Mouse (Mus musculus) lung, postnatal 0 days (tissue): ENCODE data around the gene Nckap5. TPM values are rescaled to one million over a fixed set of nuclear protein-coding genes. Genes with fewer than 3 reads are reported as not detected.

Source experiments
- ATAC-seq: fragments of 200-750 bp; cut with Nextera tagmentation; 2 replicates; pipeline ENCODE4 v1.8.0; 2017; ENCODE audit warnings: moderate library complexity
- DNase-seq: peaks from one replicate; pipeline ENCODE4 v3.0.0-alpha.2; 2016; ENCODE audit warnings: low spot score
- H3K27ac ChIP-seq: fragments of 300-500 bp; sonication (generic); 2 replicates; pipeline ENCODE4 v1.5.1; 2014; ENCODE audit warnings: antibody characterized with exemption, mild to moderate bottlenecking, low read length, mixed read lengths
- H3K27me3 ChIP-seq: fragments of 300-500 bp; sonication (generic); replicated peaks from 2 replicates; pipeline ENCODE4 v1.6.1; 2014; ENCODE audit warnings: low read length, mixed read lengths; ENCODE audit not compliant: insufficient read depth
- H3K36me3 ChIP-seq: fragments of 300-500 bp; sonication (generic); 2 replicates; pipeline ENCODE4 v1.6.1; 2014; ENCODE audit warnings: low read length, mixed read lengths; ENCODE audit not compliant: insufficient read depth
- H3K4me1 ChIP-seq: fragments of 300-500 bp; sonication (generic); 2 replicates; pipeline ENCODE4 v1.6.1; 2014; ENCODE audit warnings: antibody characterized with exemption, low read depth, low read length, mixed read lengths; ENCODE audit not compliant: insufficient read depth
- H3K4me2 ChIP-seq: fragments of 300-500 bp; sonication (generic); replicated peaks from 2 replicates; pipeline ENCODE4 v1.6.1; 2014; ENCODE audit warnings: low read depth, mild to moderate bottlenecking, low read length, moderate library complexity, mixed read lengths
- H3K4me3 ChIP-seq: fragments of 300-500 bp; sonication (generic); 2 replicates; pipeline ENCODE4 v1.5.1; 2014; ENCODE audit warnings: low read depth, low read length
- H3K9ac ChIP-seq: fragments of 300-500 bp; sonication (generic); replicated peaks from 2 replicates; pipeline ENCODE4 v1.6.1; 2014; ENCODE audit warnings: low read depth, mild to moderate bottlenecking
- H3K9me3 ChIP-seq: fragments of 300-500 bp; sonication (generic); 2 replicates; pipeline ENCODE4 v1.6.1; 2016; ENCODE audit warnings: low read length, mixed read lengths
- CTCF ChIP-seq: IDR thresholded peaks from 2 replicates; pipeline ENCODE4 v1.5.1; 2016; ENCODE audit warnings: antibody characterized with exemption, mild to moderate bottlenecking
- EP300 ChIP-seq: IDR thresholded peaks from 2 replicates; pipeline ENCODE4 v1.6.1; 2016; ENCODE audit warnings: antibody characterized with exemption, mild to moderate bottlenecking, control low read depth
- WGBS: fragments of 180-500 bp; shearing (Covaris S2); extraction: QIAGEN DNeasy Blood & Tissue Kit; methylation state at CpG from one replicate; pipeline ENCODE4 v1.1.7; 2014; 5-methylcytosine and 5-hydroxymethylcytosine counted together
- polyA plus RNA-seq: library from polyadenylated mRNA; unstranded; fragments of >200 nt; fragmentation: Nextera tagmentation; extraction: Ambion mirVana; gene quantifications from 2 replicates; pipeline ENCODE4 v1.2.1, GENCODE M21; 2015

Gene Nckap5
- polyA plus RNA-seq, 1 experiment from 2014 or later: 26.0 TPM

- ATAC-seq: no peak
- no peak overlapping the region for H3K4me2 ChIP-seq
- H3K4me1 ChIP-seq: no peaks in the 10 kb centered on the region
- no peaks in the 10 kb centered on the region for H3K27me3 ChIP-seq
- DNase-seq: no peak
- no peak overlapping the region for H3K27ac ChIP-seq
- H3K4me3 ChIP-seq: no peak overlapping the region
- H3K9ac ChIP-seq: no peak overlapping the region
- WGBS: 75% methylated on average over 2 of the region's 2 CpGs
- H3K9me3 ChIP-seq: peaks cover 2% of the 10 kb centered on the region; the same call in 1 of the 2 replicates
- H3K36me3 ChIP-seq: 0 out of 2 replicates have a peak, but pooled peaks cover 7% of the 10 kb centered on the region
- TF ChIP-seq EP300 (no peak), CTCF (0 out of 2 replicates have a peak, but pooled peaks have one; percentile 16)
Measured at GRCm38 (mm10) chr1:125923062-125923461, 907.5 kb downstream of the Nckap5 start.

DNA sequence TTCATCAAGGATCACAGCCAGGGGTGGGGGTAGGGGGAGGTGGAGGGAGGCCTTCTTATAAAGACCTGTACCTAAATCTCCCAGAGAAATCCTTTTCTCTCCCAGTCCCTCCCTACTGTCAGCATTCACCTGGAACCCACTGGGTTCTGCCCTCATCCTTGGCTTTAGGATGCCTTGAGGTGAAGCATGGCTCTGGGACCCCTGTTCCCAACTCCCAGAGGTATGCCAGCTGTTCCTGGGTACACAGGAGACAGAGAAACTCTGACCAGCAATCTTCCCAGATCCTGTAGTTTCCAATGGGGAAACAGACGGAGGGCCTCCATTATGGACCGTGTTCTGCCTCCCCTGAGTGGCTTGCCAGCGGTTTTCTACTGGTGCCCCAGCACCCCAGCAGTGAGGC is 909.9 kb downstream of the Nckap5 start:
- Histone ChIP-seq H3K36me3 (0 out of 2 replicates have a peak, but pooled peaks cover 4% of the 10 kb centered on the region), H3K4me1 (no peaks in the 10 kb centered on the region), H3K4me3 (no peak overlapping the region), H3K9ac (no peak overlapping the region), H3K4me2 (no peak overlapping the region), H3K9me3 (peaks cover 2% of the 10 kb centered on the region; the same call in 1 of the 2 replicates), H3K27ac (no peak overlapping the region), H3K27me3 (no peaks in the 10 kb centered on the region)
- TF ChIP-seq CTCF: no peak
- no peak for TF ChIP-seq EP300
- WGBS: 94% methylated on average over 3 of the region's 3 CpGs
- no peak for ATAC-seq
- DNase-seq: no peak

GRCm38 (mm10) chr1:125912601-125913600 is 917.7 kb downstream of the Nckap5 start, which contains the start of gene Lypd1:
Gene Lypd1, minus strand, starts transcription at chr1:125913101.
- Histone ChIP-seq H3K9ac (no peak within 1 kb of the TSS), H3K27ac (no peak within 1 kb of the TSS), H3K4me3 (peak within 1 kb of the TSS; percentile 37), H3K9me3 (no peaks in the 10 kb centered on the region), H3K36me3 (no peaks in the 10 kb centered on the region; the same call in 1 of the 2 replicates), H3K27me3 (0 out of 2 replicates have a peak, but pooled peaks cover 11% of the 10 kb centered on the region), H3K4me2 (peak within 1 kb of the TSS; percentile 74), H3K4me1 (no peaks in the 10 kb centered on the region)
- WGBS: 14% methylated on average over 30 of the region's 30 CpGs
- TF ChIP-seq CTCF (no peak), EP300 (no peak)
- peak; percentile 16; the same call in 1 of the 2 replicates for ATAC-seq
- no peak for DNase-seq

GRCm38 (mm10) chr1:125911901-125912445 is 918.6 kb downstream of the Nckap5 start:
- DNase-seq (peak; percentile 47), ATAC-seq (peak; percentile 80)
- no peaks in the 10 kb centered on the region for H3K4me1 ChIP-seq
- H3K36me3 ChIP-seq: no peaks in the 10 kb centered on the region; the same call in 1 of the 2 replicates
- no peak overlapping the region for H3K9ac ChIP-seq
- TF ChIP-seq EP300 (no peak), CTCF (no peak; the same call in 1 of the 2 replicates)
- WGBS: under 1% methylated on average over 35 of the region's 43 CpGs
- H3K4me3 ChIP-seq: peak overlapping the region; percentile 37
- H3K27ac ChIP-seq: no peak overlapping the region
- 0 out of 2 replicates have a peak, but pooled peaks cover 11% of the 10 kb centered on the region for H3K27me3 ChIP-seq
- H3K4me2 ChIP-seq: peak overlapping the region; percentile 74
- no peaks in the 10 kb centered on the region for H3K9me3 ChIP-seq

DNA sequence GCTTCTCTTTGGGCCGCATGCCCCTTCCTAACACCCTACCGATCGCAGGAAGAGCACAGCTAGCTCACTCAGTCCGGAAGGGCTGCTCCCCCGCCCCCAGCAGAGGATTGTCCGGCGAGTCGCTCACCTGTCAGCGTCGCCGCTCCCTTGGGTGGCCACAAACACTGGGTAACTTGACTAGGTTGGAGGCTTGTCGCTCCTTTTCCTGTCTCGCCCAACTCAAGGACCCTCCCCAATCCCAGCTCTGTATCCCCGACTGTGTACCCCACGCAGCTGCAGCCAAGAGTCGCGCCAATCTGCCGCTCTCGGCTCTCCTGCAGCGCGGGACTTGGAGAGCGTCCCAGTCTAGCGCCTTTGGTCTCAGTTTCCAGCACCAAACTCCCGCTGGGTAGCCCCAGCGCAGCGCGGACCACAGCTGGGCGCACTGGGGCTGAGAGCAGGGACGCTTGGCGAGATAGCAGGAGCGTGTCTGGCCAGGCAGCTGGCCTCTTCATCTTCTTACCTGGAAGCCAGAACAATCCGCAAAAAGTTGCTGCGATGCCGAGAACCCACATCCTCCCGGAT is 919.2 kb downstream of the Nckap5 start:
- no peak for TF ChIP-seq EP300
- TF ChIP-seq CTCF: no peak
- H3K4me1 ChIP-seq: no peaks in the 10 kb centered on the region
- peak overlapping the region; percentile 74 for H3K4me2 ChIP-seq
- DNase-seq: no peak
- ATAC-seq: peak; percentile 18
- H3K27me3 ChIP-seq: 0 out of 2 replicates have a peak, but pooled peaks cover 11% of the 10 kb centered on the region
- no peaks in the 10 kb centered on the region for H3K9me3 ChIP-seq
- no peak overlapping the region for H3K9ac ChIP-seq
- H3K36me3 ChIP-seq: no peaks in the 10 kb centered on the region; the same call in 1 of the 2 replicates
- under 1% methylated on average over 35 of the region's 35 CpGs for WGBS
- H3K4me3 ChIP-seq: peak overlapping the region; percentile 37
- H3K27ac ChIP-seq: no peak overlapping the region

DNA sequence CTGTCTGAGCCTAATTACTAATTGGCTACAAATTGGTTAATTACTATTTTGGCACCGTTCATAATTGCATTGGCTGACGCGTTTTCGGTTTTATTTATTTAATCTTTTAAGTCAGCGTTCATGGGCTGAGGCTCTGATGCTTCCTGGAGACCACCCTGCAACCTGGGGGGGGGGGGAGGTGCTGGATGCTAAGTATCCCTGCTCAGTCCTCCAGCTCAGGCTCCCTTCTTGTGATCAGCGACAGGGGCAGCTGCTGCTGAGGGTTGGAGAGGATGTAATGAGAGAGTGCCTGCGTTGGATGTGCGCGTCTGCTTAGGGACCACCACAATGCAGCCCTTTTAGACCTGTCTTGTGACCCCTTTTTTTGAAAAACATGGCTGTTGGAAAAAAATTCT is 919.7 kb downstream of the Nckap5 start:
- 1% methylated on average over 9 of the region's 9 CpGs for WGBS
- no peak overlapping the region for H3K9ac ChIP-seq

More for the DNA sequence above, 919.7 kb downstream of the Nckap5 start:
- Histone ChIP-seq H3K4me1 (no peaks in the 10 kb centered on the region), H3K9me3 (no peaks in the 10 kb centered on the region), H3K27ac (no peak overlapping the region), H3K4me2 (peak overlapping the region; percentile 74), H3K36me3 (no peaks in the 10 kb centered on the region; the same call in 1 of the 2 replicates), H3K4me3 (no peak overlapping the region), H3K27me3 (0 out of 2 replicates have a peak, but pooled peaks cover 11% of the 10 kb centered on the region)
- no peak for DNase-seq
- no peak for TF ChIP-seq EP300
- no peak for TF ChIP-seq CTCF
- ATAC-seq: no peak
